Mouse (Mus musculus) mature B cell (primary cell): ENCODE data around the gene Glyctk.

ENCODE experiments used
- in situ Hi-C: fragments of 300-500 bp; cut with MboI; formaldehyde crosslinking; loops from 2 replicates; pipeline ENCODE4 v1.14.3; 2019

The Glyctk gene

DNA sequence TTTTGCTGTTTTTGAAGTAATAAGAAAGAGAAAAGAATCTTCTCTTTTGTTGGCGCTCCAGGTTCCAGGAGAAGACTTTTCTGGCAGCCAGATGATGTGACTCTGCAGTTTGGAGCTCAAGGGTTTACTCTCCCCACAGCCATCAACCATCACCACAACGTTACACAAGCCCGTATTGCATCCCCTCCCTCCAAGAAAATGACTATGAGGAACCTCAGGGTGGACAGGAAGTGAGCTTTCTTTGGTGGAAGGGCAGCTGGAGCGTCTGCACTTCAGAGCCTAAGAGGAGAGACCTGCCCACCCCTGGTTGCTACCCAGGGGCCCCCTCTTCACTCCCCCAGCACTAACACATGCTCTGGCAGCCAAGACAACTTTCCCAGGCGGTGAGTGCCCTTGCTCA lies 10.7 kb downstream of the Glyctk start:
- in situ Hi-C loops, result no loop called here

GRCm38 (mm10) chr9:106145582-106145981 lies 12.4 kb downstream of the Glyctk start:
- in situ Hi-C loops, result no loop called here

GRCm38 (mm10) chr9:106144176-106144575 lies 13.8 kb downstream of the Glyctk start:
- in situ Hi-C loops, result no loop called here

DNA sequence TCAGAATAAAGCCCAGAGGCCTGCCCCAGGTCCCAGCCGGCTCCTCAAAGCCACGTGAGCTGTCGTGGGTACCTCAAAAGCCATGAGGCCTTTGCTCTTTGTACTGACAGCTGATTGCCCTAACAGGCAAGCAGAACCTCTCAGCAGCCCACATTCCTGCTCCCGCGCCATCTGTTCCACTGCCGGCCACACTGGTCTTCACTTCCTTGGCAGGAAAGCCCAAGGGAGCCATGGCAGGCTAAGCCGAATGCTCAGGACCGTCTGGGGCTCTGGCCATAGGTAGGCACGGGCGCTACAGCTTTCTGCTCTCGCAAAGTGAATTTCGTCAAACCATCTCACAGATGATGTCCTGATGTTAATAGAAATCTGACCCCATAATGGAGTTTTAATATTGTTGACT lies 16.0 kb downstream of the Glyctk start:
- in situ Hi-C loops, result no loop called here

DNA sequence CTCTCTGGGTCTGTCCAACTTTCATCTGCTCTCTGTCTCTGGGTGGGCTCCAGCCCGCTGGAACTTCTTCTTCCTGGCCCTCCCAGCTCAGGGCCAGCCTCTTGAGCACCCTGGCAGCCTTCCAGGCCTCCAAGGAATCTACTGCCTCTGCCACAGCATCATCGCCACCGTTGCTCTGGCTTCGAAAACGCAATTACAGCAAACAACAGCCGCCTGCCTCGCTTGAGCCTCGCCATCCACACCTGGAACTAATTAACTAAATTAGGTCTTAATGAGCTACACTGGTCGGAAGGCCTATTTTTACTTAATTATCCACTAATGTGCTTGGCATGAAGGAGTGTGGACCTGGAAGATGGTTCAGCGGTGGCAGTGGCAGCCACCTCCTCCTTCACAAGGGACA lies 18.2 kb downstream of the Glyctk start:
- in situ Hi-C loops, result no loop called here

DNA sequence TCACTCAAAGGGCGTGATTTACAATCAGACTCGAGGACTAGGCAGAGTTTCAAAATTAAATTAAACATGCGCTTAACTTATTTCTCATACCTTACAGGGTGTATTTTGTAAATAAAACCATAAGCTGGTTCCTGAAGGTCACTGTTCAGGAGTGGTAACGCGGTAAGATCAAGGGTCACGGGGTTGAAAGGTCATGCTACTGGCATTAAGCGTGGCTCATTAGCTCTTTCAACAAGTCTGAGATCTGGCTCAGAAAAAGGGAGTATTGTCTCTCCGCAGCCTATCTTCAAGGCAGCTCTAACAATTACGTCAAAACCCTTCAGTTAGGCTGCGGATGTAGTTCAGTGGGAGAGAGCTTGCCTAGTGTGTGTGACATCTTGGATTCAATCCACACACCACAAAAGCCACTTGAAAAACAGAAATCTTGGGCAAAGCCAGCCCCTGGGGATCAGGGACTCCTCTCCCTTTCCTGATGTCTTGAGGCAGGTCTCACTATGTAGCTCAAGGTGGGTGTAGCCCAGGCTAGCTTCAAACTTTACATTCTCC lies 20.2 kb downstream of the Glyctk start:
- in situ Hi-C loops, result no loop called here

DNA sequence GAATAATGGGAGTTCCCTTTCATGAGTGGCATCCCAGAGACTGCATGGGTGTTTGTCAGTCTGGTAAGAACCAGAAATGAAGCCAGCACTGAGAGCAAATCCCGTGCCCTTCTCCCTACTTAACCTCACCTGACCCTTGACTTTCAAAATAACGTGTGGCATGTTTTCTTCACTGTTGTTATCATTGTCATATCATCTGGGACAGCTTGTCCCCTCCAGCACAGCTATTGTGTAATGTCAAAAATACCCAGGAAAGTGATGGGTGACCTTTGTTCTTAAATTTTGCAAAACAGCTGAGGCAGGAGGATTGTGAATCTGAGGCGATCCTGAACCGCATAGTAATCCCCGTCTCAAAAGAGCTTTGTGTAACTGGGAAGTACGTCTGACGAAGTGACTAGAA lies 27.7 kb downstream of the Glyctk start:
- in situ Hi-C loops, result no loop called here

GRCm38 (mm10) chr9:106129072-106129471 lies 28.9 kb downstream of the Glyctk start:
- in situ Hi-C loops, result no loop called here

DNA sequence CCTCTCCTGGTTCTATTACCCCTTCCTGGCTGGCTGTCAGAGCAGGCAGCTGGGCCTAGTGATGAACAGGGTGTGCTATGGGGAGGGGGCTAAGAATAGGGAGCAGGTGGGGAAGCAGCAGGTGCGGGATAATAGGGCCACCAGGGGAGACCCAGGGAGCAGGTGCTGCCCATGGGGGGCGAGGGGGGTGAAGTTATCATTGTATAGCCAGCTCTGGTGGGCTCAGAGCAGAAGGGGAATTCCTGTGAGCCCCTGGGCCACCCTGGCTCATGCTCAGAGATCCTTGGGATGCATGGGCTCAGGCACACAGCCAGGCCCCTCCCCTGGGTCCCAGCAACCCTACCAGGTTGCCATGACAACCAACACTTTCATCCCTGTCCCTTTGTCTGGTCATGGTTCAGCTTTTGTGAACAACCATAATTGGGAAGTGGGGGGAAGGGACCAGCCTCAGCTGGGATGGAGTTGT lies 31.1 kb downstream of the Glyctk start:
- in situ Hi-C loops, result no loop called here

GRCm38 (mm10) chr9:106123599-106123998 lies 34.3 kb downstream of the Glyctk start:
- in situ Hi-C loops, result no loop called here

DNA sequence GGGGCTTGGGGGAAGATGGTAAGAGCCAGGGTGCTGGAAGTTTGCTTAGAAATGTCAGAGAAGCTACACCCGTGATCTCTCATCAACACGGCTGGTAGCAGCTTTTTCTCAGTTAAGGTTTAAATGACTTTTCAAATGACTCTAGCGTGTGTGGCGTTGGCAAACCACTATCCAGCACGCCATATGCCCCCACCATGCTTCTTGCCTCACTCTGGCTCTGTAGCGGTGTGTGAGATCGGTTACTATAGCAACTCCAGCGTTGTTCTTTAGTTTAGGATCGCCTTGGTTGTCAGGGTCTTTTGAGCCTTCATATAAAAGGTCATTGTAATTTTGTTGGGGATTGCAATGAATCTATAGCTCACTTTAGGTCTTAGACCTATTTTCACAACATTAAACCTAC lies 38.9 kb downstream of the Glyctk start:
- in situ Hi-C loops, result no loop called here

GRCm38 (mm10) chr9:106115801-106116424 lies 42.0 kb downstream of the Glyctk start:
- in situ Hi-C loops, result no loop called here

DNA sequence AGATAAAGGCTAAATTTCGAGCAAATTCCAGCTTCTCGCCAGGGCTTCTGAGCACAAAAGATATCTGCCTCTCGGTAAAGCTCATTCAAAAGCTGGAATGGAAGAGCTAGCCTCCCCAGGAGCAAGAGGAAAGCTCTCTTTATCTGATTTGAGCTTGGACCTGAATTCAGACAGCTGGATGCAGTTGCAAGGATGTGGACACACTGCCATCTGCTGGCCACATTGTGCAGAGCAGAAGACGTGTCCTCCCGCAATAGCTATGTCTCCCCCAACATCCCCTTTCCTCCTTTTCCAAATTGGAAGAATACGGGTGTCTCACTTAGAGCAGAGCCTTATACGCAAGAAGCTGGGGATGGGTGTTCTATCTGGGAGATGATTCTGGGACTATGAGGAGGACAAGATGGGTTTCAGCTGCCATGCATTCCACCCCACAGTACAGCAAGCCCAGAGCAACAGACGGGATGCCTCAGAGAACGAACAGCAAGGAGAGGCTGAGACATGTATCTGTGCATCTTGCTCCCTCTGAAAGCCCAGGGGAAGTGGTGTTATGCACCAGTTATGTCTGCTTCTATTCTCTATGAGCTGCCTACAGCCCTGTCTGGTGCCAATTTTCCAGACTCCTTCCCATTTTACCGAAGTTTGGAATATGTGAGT lies 45.0 kb downstream of the Glyctk start:
- in situ Hi-C loops, result no loop called here

DNA sequence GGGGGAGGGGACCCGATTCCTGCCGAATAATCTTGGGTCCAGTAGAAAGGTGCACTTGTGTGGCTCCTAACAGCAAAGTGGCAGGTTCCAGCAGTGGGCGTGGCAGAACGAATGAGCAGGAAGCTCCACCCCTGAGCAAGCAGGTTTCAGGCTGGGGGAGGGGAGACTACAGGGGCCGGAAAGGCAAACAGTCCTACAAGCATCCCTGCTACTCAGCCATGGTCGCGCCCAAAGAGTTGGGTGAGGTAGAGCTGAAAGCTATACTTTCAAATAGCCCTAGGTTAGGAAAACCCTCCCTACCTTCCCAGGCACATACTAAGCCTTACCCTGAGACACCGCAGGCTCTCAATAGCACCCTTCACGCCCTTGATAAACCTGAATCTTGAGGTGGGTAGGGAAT lies 51.7 kb downstream of the Glyctk start:
- in situ Hi-C loops, result no loop called here

DNA sequence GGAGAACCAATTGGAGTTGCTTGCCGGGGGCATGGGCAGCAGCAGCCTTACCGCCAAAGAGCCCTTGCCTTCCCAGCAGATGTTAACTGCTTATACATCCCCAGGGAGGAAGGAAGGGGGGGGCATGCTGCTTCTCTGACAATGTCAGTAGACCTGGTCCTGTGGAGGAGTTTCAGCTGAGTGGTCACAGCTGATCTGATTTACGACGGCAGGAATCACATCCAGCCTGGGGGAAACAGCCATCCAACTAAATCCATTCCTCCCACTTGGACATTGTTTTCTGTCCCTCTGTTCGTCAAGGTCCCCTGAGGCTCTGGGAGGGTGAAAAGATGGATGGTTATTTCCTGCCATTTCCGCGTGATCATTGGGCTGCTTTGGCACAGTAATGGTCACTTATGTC lies 53.5 kb downstream of the Glyctk start:
- in situ Hi-C loops, result no loop called here
